Mouse (Mus musculus) embryonic fibroblast, embryonic 13.5 days (primary cell): ENCODE results near the gene Arl6ip1. TPM values are rescaled to one million over a fixed set of nuclear protein-coding genes. Genes with fewer than 3 reads are reported as not detected.

ENCODE experiments used
- H3K27ac ChIP-seq: 2 replicates; pipeline ENCODE4 v1.5.1; 2012; ENCODE audit warnings: low read length, control low read depth, inconsistent platforms; ENCODE audit not compliant: insufficient read depth
- H3K4me1 ChIP-seq: 2 replicates; pipeline ENCODE4 v1.6.1; 2011; ENCODE audit warnings: low read length; ENCODE audit not compliant: control insufficient read depth, insufficient read depth
- H3K4me3 ChIP-seq: 2 replicates; pipeline ENCODE4 v1.5.1; 2011; ENCODE audit warnings: mild to moderate bottlenecking, control low read depth, low read length; ENCODE audit not compliant: insufficient read depth
- CTCF ChIP-seq: IDR thresholded peaks from 2 replicates; pipeline ENCODE4 v1.5.1; 2011; ENCODE audit warnings: mild to moderate bottlenecking, control low read depth, low read length, moderate library complexity, borderline replicate concordance; ENCODE audit not compliant: insufficient read depth
- POLR2A ChIP-seq: IDR thresholded peaks from 2 replicates; pipeline ENCODE4 v1.6.1; 2011; ENCODE audit warnings: low read depth, mild to moderate bottlenecking, control low read depth, low read length, moderate library complexity
- polyA plus RNA-seq: library from polyadenylated mRNA; stranded (reverse); fragments of >200 nt; gene quantifications from 2 replicates; pipeline ENCODE4 v1.2.4, GENCODE M21; 2011; ENCODE audit warnings: low read depth; ENCODE audit not compliant: missing spikeins, insufficient read length

The Arl6ip1 gene
- polyA plus RNA-seq, 1 experiment, result 159 TPM

- Histone ChIP-seq H3K4me3 (peak overlapping the region; percentile 77), H3K27ac (peak overlapping the region; percentile 62), H3K4me1 (peaks cover 3% of the 10 kb centered on the region)
- TF ChIP-seq POLR2A (no peak), CTCF (no peak)
These were observed 485 bp downstream of the Arl6ip1 start for GRCm38 (mm10) chr7:118128925-118129429.

DNA sequence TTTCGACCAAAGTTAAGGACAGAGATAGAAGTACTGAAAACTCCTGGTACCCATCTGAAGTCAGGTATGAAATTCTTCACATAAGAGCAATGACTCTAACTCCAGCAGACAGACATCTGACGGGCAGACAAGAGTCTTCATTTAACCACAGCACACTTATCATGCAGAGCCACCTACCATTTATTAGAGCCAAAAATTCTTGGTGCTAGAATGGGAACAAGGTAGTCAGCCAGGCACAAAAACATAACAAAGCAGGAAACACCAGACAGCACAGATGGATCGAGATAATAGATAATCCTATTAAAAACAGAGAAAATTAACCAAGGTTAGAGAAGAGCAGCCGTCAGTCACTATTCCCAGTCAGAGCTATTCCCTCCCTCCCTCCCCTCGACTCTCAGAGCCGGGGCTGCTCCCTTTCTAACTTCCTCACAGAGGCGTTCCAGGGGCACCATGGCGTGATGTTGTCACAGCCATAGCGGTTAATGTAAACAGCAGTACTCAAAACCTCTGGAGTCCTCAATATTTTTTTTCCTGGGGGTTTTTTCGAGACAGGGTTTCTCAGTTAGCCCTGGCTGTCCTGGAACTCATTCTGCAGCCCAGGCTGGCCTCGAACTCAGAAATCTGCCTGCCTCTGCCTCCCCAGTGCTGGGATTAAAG is 3.1 kb downstream of the Arl6ip1 start:
- H3K27ac ChIP-seq, result no peak overlapping the region
- peaks cover 3% of the 10 kb centered on the region for H3K4me1 ChIP-seq
- no peak for TF ChIP-seq POLR2A
- no peak for TF ChIP-seq CTCF
- H3K4me3 ChIP-seq, result peak overlapping the region; percentile 8; the same call in 1 of the 2 replicates

DNA sequence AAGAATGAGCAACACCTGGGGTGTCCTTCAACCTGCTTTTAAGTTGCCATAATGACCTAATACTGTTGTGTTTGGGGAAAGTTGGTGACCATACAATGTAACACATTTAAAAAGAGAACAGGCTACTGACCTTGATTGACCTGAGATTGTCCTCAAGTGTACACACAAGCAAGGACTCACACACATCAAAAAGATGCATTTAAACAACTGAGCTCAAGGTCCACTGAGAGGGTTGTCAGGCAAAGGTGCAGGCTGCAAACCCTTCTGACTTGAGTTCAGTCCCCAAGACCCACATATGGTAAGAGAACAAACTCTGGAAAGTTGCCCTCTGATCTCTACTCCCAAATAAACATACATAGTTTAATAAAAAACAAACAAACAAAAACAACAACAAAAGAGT is 3.7 kb downstream of the Arl6ip1 start:
- Histone ChIP-seq H3K27ac (no peak overlapping the region), H3K4me3 (no peak overlapping the region; the same call in 1 of the 2 replicates), H3K4me1 (peaks cover 3% of the 10 kb centered on the region)
- no peak for TF ChIP-seq CTCF
- TF ChIP-seq POLR2A, result no peak

- TF ChIP-seq POLR2A, result no peak
- TF ChIP-seq CTCF, result no peak
- no peak overlapping the region for H3K27ac ChIP-seq
- H3K4me1 ChIP-seq, result peaks cover 3% of the 10 kb centered on the region
- no peak overlapping the region for H3K4me3 ChIP-seq
These were observed 5.7 kb downstream of the Arl6ip1 start for GRCm38 (mm10) chr7:118123512-118124411.

DNA sequence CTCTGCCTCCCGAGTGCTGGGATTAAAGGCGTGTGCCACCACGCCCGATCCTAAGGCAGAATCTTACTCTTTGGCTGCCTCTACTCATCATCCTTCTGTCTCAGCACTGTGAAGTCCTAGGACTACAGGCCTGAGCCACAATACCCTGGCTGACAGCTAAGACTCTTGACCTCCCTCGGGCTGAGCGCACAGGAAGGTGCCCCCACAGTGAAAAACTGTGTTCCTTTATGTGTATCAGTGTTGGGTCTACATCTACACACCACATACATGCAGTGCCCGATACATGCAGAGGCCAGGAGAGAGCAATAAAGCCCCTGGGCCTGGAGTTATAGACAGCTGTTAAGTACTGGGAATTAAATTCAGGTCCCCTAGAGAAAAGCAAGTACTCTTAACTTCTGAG is 7.2 kb downstream of the Arl6ip1 start:
- no peak for TF ChIP-seq POLR2A
- TF ChIP-seq CTCF, result no peak
- Histone ChIP-seq H3K4me3 (no peak overlapping the region), H3K4me1 (peaks cover 3% of the 10 kb centered on the region)

DNA sequence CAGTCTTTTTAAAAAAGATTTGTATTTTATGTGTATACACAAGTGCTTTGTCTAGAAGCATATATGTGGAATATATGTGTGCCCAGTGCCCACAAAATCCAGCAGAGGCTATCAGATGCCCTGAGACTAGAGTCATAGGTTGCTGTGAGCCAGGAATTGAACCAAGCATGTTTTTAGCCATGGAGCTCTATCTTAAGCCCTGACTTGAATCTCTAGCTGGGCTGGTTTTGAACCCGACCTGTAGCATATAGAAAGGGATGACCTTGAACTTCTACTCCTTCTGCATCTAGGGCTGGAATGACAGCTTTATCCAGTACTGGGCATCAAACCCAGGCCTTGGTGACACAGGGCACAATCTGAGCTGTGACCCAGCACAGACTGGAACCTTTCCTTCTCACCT is 8.8 kb downstream of the Arl6ip1 start:
- TF ChIP-seq CTCF (no peak), POLR2A (no peak)
- Histone ChIP-seq H3K27ac (no peak overlapping the region), H3K4me1 (no peaks in the 10 kb centered on the region; the same call in 1 of the 2 replicates), H3K4me3 (no peak overlapping the region)

More for the DNA sequence above, 7.2 kb downstream of the Arl6ip1 start:
- H3K27ac ChIP-seq, result no peak overlapping the region

DNA sequence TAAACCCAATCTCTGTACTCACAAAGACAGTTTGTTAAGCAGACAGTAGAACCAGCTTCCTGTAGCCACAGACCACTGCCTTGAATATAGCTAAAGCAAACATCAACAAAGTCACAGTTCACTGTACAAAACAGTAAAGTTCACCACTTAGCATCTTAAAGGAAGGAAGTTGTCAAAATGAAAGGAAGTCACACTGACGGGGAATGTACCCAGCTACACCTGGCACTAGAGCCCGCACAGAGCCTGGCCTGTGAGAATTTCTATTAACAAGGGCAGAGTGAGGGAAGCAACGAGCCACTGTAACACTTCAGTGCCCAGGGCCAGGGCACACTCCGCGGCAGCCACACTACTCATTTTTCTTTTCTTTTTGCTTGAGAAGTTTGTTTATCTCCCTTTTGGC is 9.5 kb downstream of the Arl6ip1 start:
- TF ChIP-seq POLR2A (no peak), CTCF (no peak)
- Histone ChIP-seq H3K4me1 (no peaks in the 10 kb centered on the region; the same call in 1 of the 2 replicates), H3K27ac (no peak overlapping the region), H3K4me3 (no peak overlapping the region)

GRCm38 (mm10) chr7:118119142-118119541 is 10.3 kb downstream of the Arl6ip1 start:
- no peak overlapping the region for H3K27ac ChIP-seq
- H3K4me1 ChIP-seq, result no peaks in the 10 kb centered on the region; the same call in 1 of the 2 replicates
- no peak overlapping the region for H3K4me3 ChIP-seq
- TF ChIP-seq POLR2A, result no peak
- TF ChIP-seq CTCF, result no peak

- peaks cover 2% of the 10 kb centered on the region for H3K4me1 ChIP-seq
- TF ChIP-seq POLR2A (no peak), CTCF (no peak)
- no peak overlapping the region for H3K27ac ChIP-seq
- no peak overlapping the region for H3K4me3 ChIP-seq
These were observed 11.0 kb downstream of the Arl6ip1 start for GRCm38 (mm10) chr7:118118426-118118825.
